Mouse (Mus musculus) embryonic facial prominence, embryonic 12.5 days (tissue): ENCODE data around the gene Olfr859. TPM values are rescaled to one million over a fixed set of nuclear protein-coding genes. Genes with fewer than 3 reads are reported as not detected.
"Not testable (repeated sequence)": the region's sequence is repeated elsewhere in the genome, so short reads cannot be mapped to it uniquely, and the experiment has no call there.

Experiments used
- ATAC-seq: fragments of 200-750 bp; cut with Nextera tagmentation; 2 replicates; pipeline ENCODE4 v1.8.0; 2017; ENCODE audit not compliant: insufficient number of reproducible peaks, insufficient read depth, low FRiP score, low TSS enrichment
- H3K27ac ChIP-seq: fragments of 300-500 bp; sonication (generic); 2 replicates; pipeline ENCODE4 v1.5.1; 2016; ENCODE audit warnings: mild to moderate bottlenecking
- H3K27me3 ChIP-seq: fragments of 300-500 bp; sonication (generic); 2 replicates; pipeline ENCODE4 v1.6.1; 2016; ENCODE audit warnings: mild to moderate bottlenecking, moderate library complexity
- H3K36me3 ChIP-seq: fragments of 300-500 bp; sonication (generic); 2 replicates; pipeline ENCODE4 v1.6.1; 2016; ENCODE audit warnings: mild to moderate bottlenecking
- H3K4me1 ChIP-seq: fragments of 300-500 bp; sonication (generic); 2 replicates; pipeline ENCODE4 v1.6.1; 2016
- H3K4me2 ChIP-seq: fragments of 300-500 bp; sonication (generic); replicated peaks from 2 replicates; pipeline ENCODE4 v1.6.1; 2016; ENCODE audit warnings: mild to moderate bottlenecking, moderate library complexity
- H3K4me3 ChIP-seq: fragments of 300-500 bp; sonication (generic); 2 replicates; pipeline ENCODE4 v1.5.1; 2016; ENCODE audit warnings: mild to moderate bottlenecking
- H3K9ac ChIP-seq: fragments of 300-500 bp; sonication (generic); 2 replicates; pipeline ENCODE4 v1.6.1; 2016; ENCODE audit warnings: mild to moderate bottlenecking, moderate library complexity
- H3K9me3 ChIP-seq: fragments of 300-500 bp; sonication (generic); 2 replicates; pipeline ENCODE4 v1.6.1; 2016; ENCODE audit warnings: mild to moderate bottlenecking, moderate library complexity
- WGBS: fragments of 180-500 bp; shearing (Covaris S2); methylation state at CpG from one replicate; pipeline ENCODE4 v1.1.7; 2016; 5-methylcytosine and 5-hydroxymethylcytosine counted together
- polyA plus RNA-seq: library from polyadenylated mRNA; unstranded; fragments of >200 nt; fragmentation: Nextera tagmentation; extraction: Ambion mirVana; gene quantifications from 2 replicates; pipeline ENCODE4 v1.2.1, GENCODE M21; 2016

Gene Olfr859
- not detected in 2 replicates for polyA plus RNA-seq

GRCm38 (mm10) chr9:19804606-19805005 lies at the start of gene Olfr859:
Gene Olfr859, plus strand, starts transcription at chr9:19804906.
- not testable (repeated sequence) for H3K4me2 ChIP-seq, H3K27me3 ChIP-seq, H3K9ac ChIP-seq, H3K27ac ChIP-seq, H3K4me1 ChIP-seq, H3K9me3 ChIP-seq, H3K36me3 ChIP-seq, ATAC-seq, H3K4me3 ChIP-seq
- WGBS: 62% methylated on average over 1 of the region's 1 CpGs

- Histone ChIP-seq H3K36me3 (no peaks in the 10 kb centered on the region), H3K9me3 (peaks cover 22% of the 10 kb centered on the region), H3K4me2 (no peak overlapping the region), H3K4me1 (no peaks in the 10 kb centered on the region), H3K27ac (no peak overlapping the region), H3K9ac (no peak overlapping the region), H3K27me3 (no peaks in the 10 kb centered on the region), H3K4me3 (no peak overlapping the region)
- no peak for ATAC-seq
- WGBS: 88% methylated on average over 14 of the region's 14 CpGs
These were observed 35.6 kb upstream of the Olfr859 start for GRCm38 (mm10) chr9:19769136-19769535.

GRCm38 (mm10) chr9:19769701-19770100 lies 35.0 kb upstream of the Olfr859 start:
- Histone ChIP-seq H3K4me2 (no peak overlapping the region), H3K4me1 (no peaks in the 10 kb centered on the region), H3K27me3 (no peaks in the 10 kb centered on the region), H3K9ac (no peak overlapping the region), H3K36me3 (no peaks in the 10 kb centered on the region), H3K4me3 (no peak overlapping the region), H3K27ac (no peak overlapping the region), H3K9me3 (peaks cover 17% of the 10 kb centered on the region)
- ATAC-seq: no peak
- 96% methylated on average over 14 of the region's 14 CpGs for WGBS

GRCm38 (mm10) chr9:19779983-19780382 lies 24.7 kb upstream of the Olfr859 start, which contains the start of gene Olfr58:
Gene Olfr58, plus strand, starts transcription at chr9:19780283.
- no peak within 1 kb of the TSS for H3K4me3 ChIP-seq
- no peak within 1 kb of the TSS for H3K4me2 ChIP-seq

GRCm38 (mm10) chr9:19803000-19803399 lies 1.7 kb upstream of the Olfr859 start:
- Histone ChIP-seq H3K4me2 (no peak overlapping the region), H3K4me1 (no peaks in the 10 kb centered on the region), H3K9me3 (no peaks in the 10 kb centered on the region), H3K36me3 (no peaks in the 10 kb centered on the region), H3K27ac (no peak overlapping the region), H3K9ac (no peak overlapping the region), H3K4me3 (no peak overlapping the region), H3K27me3 (no peaks in the 10 kb centered on the region)
- no peak for ATAC-seq
- WGBS: 61% methylated on average over 1 of the region's 1 CpGs

More at GRCm38 (mm10) chr9:19779983-19780382, 24.7 kb upstream of the Olfr859 start, which contains the start of gene Olfr58:
- Histone ChIP-seq H3K9me3 (peaks cover 5% of the 10 kb centered on the region; the same call in 1 of the 2 replicates), H3K9ac (no peak within 1 kb of the TSS), H3K4me1 (no peaks in the 10 kb centered on the region), H3K27ac (no peak within 1 kb of the TSS), H3K27me3 (no peaks in the 10 kb centered on the region), H3K36me3 (no peaks in the 10 kb centered on the region)
- no peak for ATAC-seq

GRCm38 (mm10) chr9:19849647-19850046 lies 44.9 kb downstream of the Olfr859 start, which contains the start of gene Olfr860:
Gene Olfr860, minus strand, starts transcription at chr9:19849747.
- Histone ChIP-seq H3K4me2 (no peak within 1 kb of the TSS), H3K27ac (no peak within 1 kb of the TSS), H3K36me3 (no peaks in the 10 kb centered on the region), H3K4me1 (no peaks in the 10 kb centered on the region), H3K27me3 (no peaks in the 10 kb centered on the region), H3K4me3 (no peak within 1 kb of the TSS), H3K9me3 (no peaks in the 10 kb centered on the region), H3K9ac (no peak within 1 kb of the TSS)
- no peak for ATAC-seq
- WGBS: 84% methylated on average over 1 of the region's 1 CpGs

Other genes starting within 250 kb of the Olfr859 start
- not detected in 2 replicates for gene Olfr854, start 237.5 kb upstream of the Olfr859 start, polyA plus RNA-seq
- gene Olfr855, start 222.3 kb upstream of the Olfr859 start, polyA plus RNA-seq: not detected in 2 replicates
- gene Zfp317, start 182.8 kb upstream of the Olfr859 start, polyA plus RNA-seq: 37.0 and 38.1 TPM in 2 replicates
- not detected in 2 replicates for gene Olfr857, start 95.5 kb upstream of the Olfr859 start, polyA plus RNA-seq
- gene Olfr58, start 24.6 kb upstream of the Olfr859 start, polyA plus RNA-seq: not detected in 2 replicates
- gene Olfr860, start 44.8 kb downstream of the Olfr859 start, polyA plus RNA-seq: not detected in 2 replicates
- not detected in 2 replicates for gene Olfr862, start 83.1 kb downstream of the Olfr859 start, polyA plus RNA-seq
- gene Olfr77, start 112.0 kb downstream of the Olfr859 start, polyA plus RNA-seq: 0.15 and 0.24 TPM in 2 replicates
- gene Olfr866, start 223.1 kb downstream of the Olfr859 start, polyA plus RNA-seq: not detected in 2 replicates